In genomic region chr9:41792173-41792829, GRCm38 (mm10) we compare ENCODE assay signal across 20 mouse cellular contexts.
A peak's percentile ranks its signal among the peaks of the same experiment; 100 is the strongest.
DNase-seq lines count a peak whose midpoint lies in the region; ATAC-seq and TF ChIP-seq lines count a peak whose summit lies in the region.
"Had no signal": no experiment of that assay in that cellular context is flagged by ENCODE, and none has a peak within 500 bp of the region (broad histone marks: within the 10 kb centered on the region; RNA-seq: fewer than 3 reads in every experiment).

No protein-coding gene starts in this region.

- no peak for ATAC-seq in midbrain, embryonic 11.5 days (ENCODE audit: low FRiP score)
- no peak for ATAC-seq in midbrain, embryonic 15.5 days (replicated peaks)
- ATAC-seq: intestine, embryonic 15.5 days had no signal

- DNase-seq in cerebellum, postnatal 14 days, result peak; percentile 13 to 27
- no peak for DNase-seq in cerebellum, adult 2 months
- peak; percentile 73 for DNase-seq in midbrain, embryonic 11.5 days (ENCODE audit: low spot score, missing footprints)
- no peak for DNase-seq in forebrain, embryonic 10.5 days (ENCODE audit: extremely low spot score, low spot score)
- no peak for DNase-seq in limb, embryonic 10.5 days (ENCODE audit: low spot score)
- no peak for DNase-seq in kidney, adult 2 months
- DNase-seq: embryo, embryonic 11 days; gastrocnemius, postnatal 25 days; heart, postnatal 10 days; right cerebral cortex, postnatal 25 days; thymus, postnatal 36 days had no signal

- WGBS in cerebellum, adult 2 months, result 48% methylated on average over 4 of the region's 4 CpGs
- WGBS in midbrain, embryonic 11.5 days, result 85% methylated on average over 4 of the region's 4 CpGs
- WGBS in midbrain, embryonic 15.5 days, result 60% methylated on average over 4 of the region's 4 CpGs
- WGBS in forebrain, embryonic 10.5 days, result 90% methylated on average over 4 of the region's 4 CpGs
- 91% methylated on average over 4 of the region's 4 CpGs for WGBS in limb, embryonic 10.5 days
- WGBS in kidney, adult 2 months, result 89% methylated on average over 4 of the region's 4 CpGs

- no peak for TF ChIP-seq CTCF in cerebellum, adult 2 months (IDR thresholded peaks at IDR 0.05; ENCODE audit: borderline replicate concordance, insufficient read depth, low read depth, low read length)
- TF ChIP-seq CTCF in kidney, adult 2 months (conservative IDR thresholded peaks at IDR 0.05; ENCODE audit: insufficient read depth, insufficient read length, low read depth, low read length), result no peak

- H3K9me3 ChIP-seq in midbrain, embryonic 11.5 days (ENCODE audit: control insufficient read depth, low read length), result no peaks in the 10 kb centered on the region
- no peaks in the 10 kb centered on the region for H3K9me3 ChIP-seq in midbrain, embryonic 15.5 days
- H3K9me3 ChIP-seq in forebrain, embryonic 10.5 days, result no peaks in the 10 kb centered on the region
- H3K9me3 ChIP-seq in limb, embryonic 10.5 days (replicated peaks), result no peaks in the 10 kb centered on the region
- H3K9me3 ChIP-seq: heart, embryonic 10.5 days; hindbrain, embryonic 13.5 days; intestine, embryonic 15.5 days; limb, embryonic 13.5 days; midbrain, embryonic 12.5 days had no signal

- TF ChIP-seq POLR2A in cerebellum, adult 2 months (IDR thresholded peaks at IDR 0.05; ENCODE audit: borderline replicate concordance, insufficient read depth, low read length), result no peak
- TF ChIP-seq POLR2A in kidney, adult 2 months (IDR thresholded peaks at IDR 0.05; ENCODE audit: low read depth, low read length), result no peak

- H3K9ac ChIP-seq in midbrain, embryonic 11.5 days (ENCODE audit: low read length), result no peak overlapping the region
- no peak overlapping the region for H3K9ac ChIP-seq in midbrain, embryonic 15.5 days
- H3K9ac ChIP-seq: hindbrain, embryonic 13.5 days; intestine, embryonic 15.5 days; limb, embryonic 13.5 days; liver, embryonic 14.5 days; midbrain, embryonic 12.5 days had no signal

- H3K4me2 ChIP-seq in midbrain, embryonic 11.5 days, result no peak overlapping the region
- H3K4me2 ChIP-seq in midbrain, embryonic 15.5 days, result no peak overlapping the region
- H3K4me2 ChIP-seq: hindbrain, embryonic 13.5 days; intestine, embryonic 15.5 days; limb, embryonic 13.5 days; midbrain, embryonic 12.5 days had no signal

- no peak overlapping the region for H3K4me3 ChIP-seq in cerebellum, adult 2 months (replicated peaks; ENCODE audit: insufficient read depth, low read depth, low read length)
- H3K4me3 ChIP-seq in midbrain, embryonic 11.5 days (ENCODE audit: low read depth, low read length), result no peak overlapping the region
- H3K4me3 ChIP-seq in midbrain, embryonic 15.5 days, result no peak overlapping the region
- no peak overlapping the region for H3K4me3 ChIP-seq in forebrain, embryonic 10.5 days
- H3K4me3 ChIP-seq in limb, embryonic 10.5 days, result no peak overlapping the region
- H3K4me3 ChIP-seq in kidney, adult 2 months (ENCODE audit: insufficient read depth, low read depth, low read length), result no peak overlapping the region
- H3K4me3 ChIP-seq: heart, embryonic 10.5 days; hindbrain, embryonic 13.5 days; intestine, embryonic 15.5 days; left cerebral cortex, adult 2 months; limb, embryonic 13.5 days; midbrain, embryonic 12.5 days had no signal

- no peaks in the 10 kb centered on the region for H3K4me1 ChIP-seq in cerebellum, adult 2 months (ENCODE audit: control insufficient read depth, insufficient read depth, low read length)
- H3K4me1 ChIP-seq in midbrain, embryonic 11.5 days (ENCODE audit: control insufficient read depth, insufficient read depth, low read length), result no peaks in the 10 kb centered on the region
- H3K4me1 ChIP-seq in midbrain, embryonic 15.5 days, result 0 out of 2 replicates have a peak, but pooled peaks cover 5% of the 10 kb centered on the region
- peaks cover 40% of the 10 kb centered on the region for H3K4me1 ChIP-seq in forebrain, embryonic 10.5 days
- H3K4me1 ChIP-seq in limb, embryonic 10.5 days, result peaks cover 48% of the 10 kb centered on the region
- no peaks in the 10 kb centered on the region for H3K4me1 ChIP-seq in kidney, adult 2 months (ENCODE audit: control insufficient read depth, insufficient read depth, low read length)
- H3K4me1 ChIP-seq: intestine, embryonic 15.5 days had no signal

- H3K36me3 ChIP-seq in midbrain, embryonic 11.5 days (ENCODE audit: control insufficient read depth, insufficient read depth, low read length), result no peaks in the 10 kb centered on the region
- H3K36me3 ChIP-seq in midbrain, embryonic 15.5 days (replicated peaks), result no peaks in the 10 kb centered on the region
- no peaks in the 10 kb centered on the region for H3K36me3 ChIP-seq in forebrain, embryonic 10.5 days (replicated peaks)
- H3K36me3 ChIP-seq in limb, embryonic 10.5 days, result no peaks in the 10 kb centered on the region
- H3K36me3 ChIP-seq in kidney, adult 2 months (ENCODE audit: control insufficient read depth, insufficient read depth, low read length), result no peaks in the 10 kb centered on the region
- H3K36me3 ChIP-seq: heart, embryonic 10.5 days; hindbrain, embryonic 13.5 days; intestine, embryonic 15.5 days; limb, embryonic 13.5 days; midbrain, embryonic 12.5 days had no signal

- H3K27me3 ChIP-seq in cerebellum, adult 2 months (ENCODE audit: control insufficient read depth, insufficient read depth, low read length), result no peaks in the 10 kb centered on the region; the same call in 1 of the 2 replicates
- H3K27me3 ChIP-seq in midbrain, embryonic 11.5 days (ENCODE audit: control insufficient read depth, insufficient read depth, low read length), result no peaks in the 10 kb centered on the region
- no peaks in the 10 kb centered on the region for H3K27me3 ChIP-seq in midbrain, embryonic 15.5 days (replicated peaks)
- no peaks in the 10 kb centered on the region for H3K27me3 ChIP-seq in forebrain, embryonic 10.5 days (ENCODE audit: poor library complexity, severe bottlenecking)
- no peaks in the 10 kb centered on the region for H3K27me3 ChIP-seq in limb, embryonic 10.5 days (ENCODE audit: low read depth, poor library complexity, severe bottlenecking)
- H3K27me3 ChIP-seq in kidney, adult 2 months (replicated peaks; ENCODE audit: control insufficient read depth, insufficient read depth, low read length), result no peaks in the 10 kb centered on the region
- H3K27me3 ChIP-seq: hindbrain, embryonic 13.5 days; intestine, embryonic 15.5 days; limb, embryonic 13.5 days; midbrain, embryonic 12.5 days had no signal

- H3K27ac ChIP-seq in cerebellum, adult 2 months (ENCODE audit: insufficient read depth, low read length), result no peak overlapping the region
- H3K27ac ChIP-seq in midbrain, embryonic 11.5 days (ENCODE audit: low read depth, low read length), result no peak overlapping the region
- H3K27ac ChIP-seq in midbrain, embryonic 15.5 days, result no peak overlapping the region
- peak overlapping the region; percentile 63 for H3K27ac ChIP-seq in forebrain, embryonic 10.5 days
- H3K27ac ChIP-seq in limb, embryonic 10.5 days, result peak overlapping the region; percentile 53; the same call in 1 of the 2 replicates
- no peak overlapping the region for H3K27ac ChIP-seq in kidney, adult 2 months (ENCODE audit: insufficient read depth, low read depth, low read length)
- H3K27ac ChIP-seq: heart, embryonic 10.5 days; hindbrain, embryonic 13.5 days; intestine, embryonic 15.5 days; left cerebral cortex, adult 2 months; limb, embryonic 13.5 days; liver, embryonic 14.5 days; macrophage; midbrain, embryonic 12.5 days had no signal

Comparison
In these comparisons a context has a peak if more than half of its experiments do, and no peak if none do; other contexts are left out.
1. DNase-seq: peak in cerebellum, postnatal 14 days (2 of 2) and midbrain, embryonic 11.5 days (single experiment); none in cerebellum, adult 2 months (0 of 2), forebrain, embryonic 10.5 days (single experiment), limb, embryonic 10.5 days (single experiment) and kidney, adult 2 months (single experiment).
2. H3K27ac ChIP-seq: peak in forebrain, embryonic 10.5 days (single experiment) and limb, embryonic 10.5 days (single experiment); none in cerebellum, adult 2 months (single experiment), midbrain, embryonic 11.5 days (single experiment), midbrain, embryonic 15.5 days (single experiment) and kidney, adult 2 months (single experiment).